Mouse (Mus musculus): ENCODE results near the gene Zfp341. TPM values are rescaled to one million over a fixed set of nuclear protein-coding genes. Genes with fewer than 3 reads are reported as not detected.

The Zfp341 gene
- polyA plus RNA-seq (2015; fragmentation: Nextera tagmentation; extraction: Ambion mirVana), result 0.88 and 1.0 TPM in 2 replicates

GRCm38 (mm10) chr2:154613118-154614115 lies at the start of gene Zfp341, which contains the start of gene 4930519P11Rik:
Gene Zfp341, plus strand, starts transcription at chr2:154613297.
Gene 4930519P11Rik, minus strand, starts transcription at chr2:154613437.
- ATAC-seq (ENCODE audit: low read depth), result peak; percentile 95
- WGBS, result under 1% methylated on average over 88 of the region's 98 CpGs
- H3K4me1 ChIP-seq (replicated peaks; ENCODE audit: control insufficient read depth, insufficient read depth, low read length), result peaks cover 14% of the 10 kb centered on the region; the same call in 1 of the 2 replicates

GRCm38 (mm10) chr2:154563612-154564170 lies 49.4 kb upstream of the Zfp341 start:
- peaks cover 27% of the 10 kb centered on the region for H3K4me1 ChIP-seq (replicated peaks; ENCODE audit: control insufficient read depth, insufficient read depth, low read length)
- H3K4me2 ChIP-seq (ENCODE audit: low read depth, low read length), result no peak overlapping the region
- H3K9ac ChIP-seq (ENCODE audit: low read length), result no peak overlapping the region
- no peak overlapping the region for H3K4me3 ChIP-seq (ENCODE audit: low read length)
- ATAC-seq (ENCODE audit: low read depth), result no peak
- WGBS, result 81% methylated on average over 22 of the region's 22 CpGs
- H3K27ac ChIP-seq (ENCODE audit: low read length), result no peak overlapping the region
- no peaks in the 10 kb centered on the region for H3K27me3 ChIP-seq (ENCODE audit: control insufficient read depth, insufficient read depth, low read depth, low read length)
- peaks cover 19% of the 10 kb centered on the region for H3K36me3 ChIP-seq (ENCODE audit: control insufficient read depth, insufficient read depth, low read length)
- H3K9me3 ChIP-seq (ENCODE audit: control insufficient read depth, low read length), result no peaks in the 10 kb centered on the region

More at GRCm38 (mm10) chr2:154613118-154614115, at the start of gene Zfp341, which contains the start of gene 4930519P11Rik:
- peak within 1 kb of the TSS; percentile 58 for H3K4me2 ChIP-seq (ENCODE audit: low read depth, low read length)
- H3K27ac ChIP-seq (ENCODE audit: low read length), result peak within 1 kb of the TSS; percentile 98
- H3K9ac ChIP-seq (ENCODE audit: low read length), result peak within 1 kb of the TSS; percentile 88
- no peaks in the 10 kb centered on the region for H3K36me3 ChIP-seq (ENCODE audit: control insufficient read depth, insufficient read depth, low read length)
- no peaks in the 10 kb centered on the region for H3K9me3 ChIP-seq (ENCODE audit: control insufficient read depth, low read length)
- H3K4me3 ChIP-seq (ENCODE audit: low read length), result peak within 1 kb of the TSS; percentile 66
- H3K27me3 ChIP-seq (ENCODE audit: control insufficient read depth, insufficient read depth, low read depth, low read length), result no peaks in the 10 kb centered on the region

GRCm38 (mm10) chr2:154565562-154565961 lies 47.5 kb upstream of the Zfp341 start:
- ATAC-seq (ENCODE audit: low read depth), result no peak
- no peak overlapping the region for H3K27ac ChIP-seq (ENCODE audit: low read length)
- H3K9me3 ChIP-seq (ENCODE audit: control insufficient read depth, low read length), result no peaks in the 10 kb centered on the region
- WGBS, result 78% methylated on average over 3 of the region's 3 CpGs
- no peak overlapping the region for H3K4me3 ChIP-seq (ENCODE audit: low read length)
- H3K4me1 ChIP-seq (replicated peaks; ENCODE audit: control insufficient read depth, insufficient read depth, low read length), result peaks cover 30% of the 10 kb centered on the region
- no peak overlapping the region for H3K9ac ChIP-seq (ENCODE audit: low read length)
- H3K27me3 ChIP-seq (ENCODE audit: control insufficient read depth, insufficient read depth, low read depth, low read length), result no peaks in the 10 kb centered on the region
- H3K36me3 ChIP-seq (ENCODE audit: control insufficient read depth, insufficient read depth, low read length), result peaks cover 16% of the 10 kb centered on the region
- H3K4me2 ChIP-seq (ENCODE audit: low read depth, low read length), result no peak overlapping the region

GRCm38 (mm10) chr2:154566641-154567040 lies 46.5 kb upstream of the Zfp341 start:
- ATAC-seq (ENCODE audit: low read depth), result no peak
- H3K4me2 ChIP-seq (ENCODE audit: low read depth, low read length), result peak overlapping the region; percentile 15; the same call in 1 of the 2 replicates
- no peak overlapping the region; the same call in none of the 2 replicates for H3K9ac ChIP-seq (ENCODE audit: low read length)

GRCm38 (mm10) chr2:154567766-154568165 lies 45.3 kb upstream of the Zfp341 start:
- WGBS, result 32% methylated on average over 2 of the region's 2 CpGs
- peaks cover 38% of the 10 kb centered on the region for H3K4me1 ChIP-seq (replicated peaks; ENCODE audit: control insufficient read depth, insufficient read depth, low read length)
- ATAC-seq (ENCODE audit: low read depth), result peak; percentile 7; the same call in 1 of the 2 replicates
- H3K4me2 ChIP-seq (ENCODE audit: low read depth, low read length), result peak overlapping the region; percentile 75
- peak overlapping the region; percentile 80 for H3K4me3 ChIP-seq (ENCODE audit: low read length)
- H3K9me3 ChIP-seq (ENCODE audit: control insufficient read depth, low read length), result no peaks in the 10 kb centered on the region
- peak overlapping the region; percentile 88 for H3K27ac ChIP-seq (ENCODE audit: low read length)
- no peaks in the 10 kb centered on the region for H3K27me3 ChIP-seq (ENCODE audit: control insufficient read depth, insufficient read depth, low read depth, low read length)
- peaks cover 9% of the 10 kb centered on the region for H3K36me3 ChIP-seq (ENCODE audit: control insufficient read depth, insufficient read depth, low read length)
- peak overlapping the region; percentile 80 for H3K9ac ChIP-seq (ENCODE audit: low read length)

More at GRCm38 (mm10) chr2:154566641-154567040, 46.5 kb upstream of the Zfp341 start:
- H3K27ac ChIP-seq (ENCODE audit: low read length), result peak overlapping the region; percentile 44; the same call in 1 of the 2 replicates
- H3K4me1 ChIP-seq (replicated peaks; ENCODE audit: control insufficient read depth, insufficient read depth, low read length), result peaks cover 38% of the 10 kb centered on the region
- H3K27me3 ChIP-seq (ENCODE audit: control insufficient read depth, insufficient read depth, low read depth, low read length), result no peaks in the 10 kb centered on the region
- 38% methylated on average over 8 of the region's 8 CpGs for WGBS
- peaks cover 12% of the 10 kb centered on the region for H3K36me3 ChIP-seq (ENCODE audit: control insufficient read depth, insufficient read depth, low read length)
- H3K4me3 ChIP-seq (ENCODE audit: low read length), result no peak overlapping the region
- no peaks in the 10 kb centered on the region for H3K9me3 ChIP-seq (ENCODE audit: control insufficient read depth, low read length)

- 8% methylated on average over 10 of the region's 10 CpGs for WGBS
- no peak for ATAC-seq (ENCODE audit: low read depth)
- no peaks in the 10 kb centered on the region for H3K9me3 ChIP-seq (ENCODE audit: control insufficient read depth, low read length)
- H3K4me1 ChIP-seq (replicated peaks; ENCODE audit: control insufficient read depth, insufficient read depth, low read length), result peaks cover 38% of the 10 kb centered on the region
- peak overlapping the region; percentile 75 for H3K4me2 ChIP-seq (ENCODE audit: low read depth, low read length)
- H3K4me3 ChIP-seq (ENCODE audit: low read length), result peak overlapping the region; percentile 80
- H3K27me3 ChIP-seq (ENCODE audit: control insufficient read depth, insufficient read depth, low read depth, low read length), result no peaks in the 10 kb centered on the region
- peak overlapping the region; percentile 80 for H3K9ac ChIP-seq (ENCODE audit: low read length)
- peak overlapping the region; percentile 88 for H3K27ac ChIP-seq (ENCODE audit: low read length)
- peaks cover 4% of the 10 kb centered on the region; the same call in 1 of the 2 replicates for H3K36me3 ChIP-seq (ENCODE audit: control insufficient read depth, insufficient read depth, low read length)
These were observed 44.6 kb upstream of the Zfp341 start for GRCm38 (mm10) chr2:154568329-154569070.

- peak overlapping the region; percentile 75 for H3K4me2 ChIP-seq (ENCODE audit: low read depth, low read length)
- peak; percentile 78 for ATAC-seq (ENCODE audit: low read depth)
- H3K27me3 ChIP-seq (ENCODE audit: control insufficient read depth, insufficient read depth, low read depth, low read length), result no peaks in the 10 kb centered on the region
- no peaks in the 10 kb centered on the region for H3K9me3 ChIP-seq (ENCODE audit: control insufficient read depth, low read length)
- 2% methylated on average over 46 of the region's 70 CpGs for WGBS
- peak overlapping the region; percentile 88 for H3K27ac ChIP-seq (ENCODE audit: low read length)
- peak overlapping the region; percentile 80 for H3K9ac ChIP-seq (ENCODE audit: low read length)
- H3K36me3 ChIP-seq (ENCODE audit: control insufficient read depth, insufficient read depth, low read length), result no peaks in the 10 kb centered on the region; the same call in 1 of the 2 replicates
- peak overlapping the region; percentile 80 for H3K4me3 ChIP-seq (ENCODE audit: low read length)
- peaks cover 38% of the 10 kb centered on the region for H3K4me1 ChIP-seq (replicated peaks; ENCODE audit: control insufficient read depth, insufficient read depth, low read length)
These were observed 43.9 kb upstream of the Zfp341 start for GRCm38 (mm10) chr2:154569071-154569748.

GRCm38 (mm10) chr2:154569836-154570286 lies 43.2 kb upstream of the Zfp341 start, which contains the start of gene E2f1:
Gene E2f1, minus strand, starts transcription at chr2:154569892.
- Histone ChIP-seq H3K27me3 (ENCODE audit: control insufficient read depth, insufficient read depth, low read depth, low read length) (no peaks in the 10 kb centered on the region), H3K36me3 (ENCODE audit: control insufficient read depth, insufficient read depth, low read length) (no peaks in the 10 kb centered on the region), H3K4me2 (ENCODE audit: low read depth, low read length) (peak within 1 kb of the TSS; percentile 81), H3K9me3 (ENCODE audit: control insufficient read depth, low read length) (no peaks in the 10 kb centered on the region), H3K4me1 (replicated peaks; ENCODE audit: control insufficient read depth, insufficient read depth, low read length) (peaks cover 38% of the 10 kb centered on the region), H3K27ac (ENCODE audit: low read length) (peak within 1 kb of the TSS; percentile 89), H3K4me3 (ENCODE audit: low read length) (peak within 1 kb of the TSS; percentile 80), H3K9ac (ENCODE audit: low read length) (peak within 1 kb of the TSS; percentile 80)
- peak; percentile 97 for ATAC-seq (ENCODE audit: low read depth)
- under 1% methylated on average over 36 of the region's 44 CpGs for WGBS

Measured in lung, embryonic 16.5 days (tissue).